In genomic region chr15:12117242-12118092, GRCm38 (mm10) we compare ENCODE assay signal across 8 mouse cellular contexts. TPM values are rescaled to one million over a fixed set of nuclear protein-coding genes. Genes with fewer than 3 reads are reported as not detected.
DNase-seq lines count a peak whose midpoint lies in the region; ATAC-seq lines count a peak whose summit lies in the region.

Gene Zfr, plus strand, starts transcription at chr15:12117831.

- no peaks in the 10 kb centered on the region for H3K9me3 ChIP-seq in hindbrain, embryonic 15.5 days

- no peaks in the 10 kb centered on the region for H3K36me3 ChIP-seq in hindbrain, embryonic 15.5 days

- WGBS in hindbrain, embryonic 15.5 days, result under 1% methylated on average over 54 of the region's 59 CpGs

- peak within 1 kb of the TSS; percentile 98 for H3K4me3 ChIP-seq in hindbrain, embryonic 15.5 days

- no peaks in the 10 kb centered on the region for H3K27me3 ChIP-seq in hindbrain, embryonic 15.5 days

- H3K9ac ChIP-seq in hindbrain, embryonic 15.5 days, result peak within 1 kb of the TSS; percentile 94

- H3K27ac ChIP-seq in hindbrain, embryonic 15.5 days (replicated peaks), result peak within 1 kb of the TSS; percentile 89

- peak; percentile 94 for ATAC-seq in hindbrain, embryonic 15.5 days (ENCODE audit: low FRiP score, low read depth)

- peak within 1 kb of the TSS; percentile 85 for H3K4me2 ChIP-seq in hindbrain, embryonic 15.5 days

- peak; percentile 93 for DNase-seq in R1 (ENCODE audit: low read depth, low spot score)
- peak; percentile 96 to 97 for DNase-seq in cerebellum, postnatal 25 days
- DNase-seq in frontal cortex, postnatal 36 days (ENCODE audit: low spot score in 2 of 2), result peak; percentile 90 to 92
- DNase-seq in left cerebral cortex, adult 11 months (ENCODE audit: low spot score), result peak; percentile 89
- peak; percentile 94 to 95 for DNase-seq in lung, postnatal 4 days
- peak; percentile 82 for DNase-seq in retina, postnatal 7 days (ENCODE audit: low read depth, low spot score)
- peak; percentile 96 for DNase-seq in urinary bladder, adult 2 months (ENCODE audit: low spot score)

- H3K4me1 ChIP-seq in hindbrain, embryonic 15.5 days (replicated peaks), result peaks cover 26% of the 10 kb centered on the region

RNA-seq across cellular contexts. Expression of gene Zfr, which starts in this region (rescaled TPM):
- polyA plus RNA-seq in hindbrain, embryonic 15.5 days (2015; fragmentation: Nextera tagmentation; extraction: Ambion mirVana), result 153 and 165 TPM in 2 replicates
- polyA plus RNA-seq in urinary bladder, adult 2 months (2012; rRNA removed), result 50.2 and 53.9 TPM in 2 replicates

Comparison
In these comparisons a context has a peak if more than half of its experiments do, and no peak if none do; other contexts are left out.
1. Peak in every context shown above with its lines: DNase-seq, ATAC-seq, H3K4me3 ChIP-seq and H3K27ac ChIP-seq.